ENCODE assay signal across 8 mouse cellular contexts in genomic region chr4:114924971-114925916, GRCm38 (mm10). TPM values are rescaled to one million over a fixed set of nuclear protein-coding genes. Genes with fewer than 3 reads are reported as not detected.
A peak's percentile ranks its signal among the peaks of the same experiment; 100 is the strongest.
DNase-seq lines count a peak whose midpoint lies in the region; ATAC-seq and TF ChIP-seq lines count a peak whose summit lies in the region.

No protein-coding gene starts in this region.

- H3K4me3 ChIP-seq in spleen, adult 2 months (ENCODE audit: extremely low read depth, insufficient read depth, insufficient read length): peak overlapping the region; percentile 31; the same call in 1 of the 2 replicates
- H3K4me3 ChIP-seq in embryonic facial prominence, embryonic 11.5 days (ENCODE audit: low read depth, low read length): peak overlapping the region; percentile 41
- H3K4me3 ChIP-seq in hindbrain, postnatal 0 days (ENCODE audit: low read length): peak overlapping the region; percentile 33
- peak overlapping the region; percentile 37 for H3K4me3 ChIP-seq in lung, postnatal 0 days (ENCODE audit: low read depth, low read length)
- peak overlapping the region; percentile 44 for H3K4me3 ChIP-seq in stomach, postnatal 0 days (ENCODE audit: low read depth, low read length)

- 2% methylated on average over 125 of the region's 125 CpGs for WGBS in spleen, adult 2 months
- under 1% methylated on average over 121 of the region's 125 CpGs for WGBS in embryonic facial prominence, embryonic 11.5 days
- under 1% methylated on average over 110 of the region's 125 CpGs for WGBS in hindbrain, postnatal 0 days
- WGBS in lung, postnatal 0 days: under 1% methylated on average over 75 of the region's 125 CpGs
- under 1% methylated on average over 97 of the region's 125 CpGs for WGBS in stomach, postnatal 0 days

- peak overlapping the region; percentile 13; the same call in 1 of the 2 replicates for H3K9ac ChIP-seq in embryonic facial prominence, embryonic 11.5 days (replicated peaks; ENCODE audit: low read length)
- H3K9ac ChIP-seq in hindbrain, postnatal 0 days (replicated peaks; ENCODE audit: low read length): no peak overlapping the region
- no peak overlapping the region for H3K9ac ChIP-seq in lung, postnatal 0 days (replicated peaks; ENCODE audit: low read depth)
- no peak overlapping the region for H3K9ac ChIP-seq in stomach, postnatal 0 days (ENCODE audit: low read length)

- no peak for TF ChIP-seq POLR2A in spleen, adult 2 months (IDR thresholded peaks at IDR 0.05; ENCODE audit: low read depth, low read length)

- no peaks in the 10 kb centered on the region for H3K9me3 ChIP-seq in embryonic facial prominence, embryonic 11.5 days (replicated peaks; ENCODE audit: control insufficient read depth, low read length)
- H3K9me3 ChIP-seq in hindbrain, postnatal 0 days (ENCODE audit: low read length): no peaks in the 10 kb centered on the region
- H3K9me3 ChIP-seq in lung, postnatal 0 days (ENCODE audit: low read length): no peaks in the 10 kb centered on the region
- no peaks in the 10 kb centered on the region for H3K9me3 ChIP-seq in stomach, postnatal 0 days (ENCODE audit: control insufficient read depth, low read length)

- peaks cover 8% of the 10 kb centered on the region; the same call in 1 of the 2 replicates for H3K4me1 ChIP-seq in spleen, adult 2 months (ENCODE audit: control insufficient read depth, insufficient read depth, insufficient read length)
- no peaks in the 10 kb centered on the region; the same call in none of the 2 replicates for H3K4me1 ChIP-seq in embryonic facial prominence, embryonic 11.5 days (ENCODE audit: control insufficient read depth, insufficient read depth, low read length)
- H3K4me1 ChIP-seq in hindbrain, postnatal 0 days (ENCODE audit: insufficient read depth, low read length): no peaks in the 10 kb centered on the region
- 0 out of 2 replicates have a peak, but pooled peaks cover 4% of the 10 kb centered on the region for H3K4me1 ChIP-seq in lung, postnatal 0 days (ENCODE audit: insufficient read depth, low read depth, low read length)
- H3K4me1 ChIP-seq in stomach, postnatal 0 days (replicated peaks; ENCODE audit: control insufficient read depth, insufficient read depth): 0 out of 2 replicates have a peak, but pooled peaks cover 5% of the 10 kb centered on the region

- H3K36me3 ChIP-seq in spleen, adult 2 months (ENCODE audit: control insufficient read depth, insufficient read depth, low read length): no peaks in the 10 kb centered on the region
- no peaks in the 10 kb centered on the region for H3K36me3 ChIP-seq in embryonic facial prominence, embryonic 11.5 days (replicated peaks; ENCODE audit: control insufficient read depth, insufficient read depth, low read depth, low read length)
- H3K36me3 ChIP-seq in hindbrain, postnatal 0 days (ENCODE audit: insufficient read depth, low read length): no peaks in the 10 kb centered on the region
- H3K36me3 ChIP-seq in lung, postnatal 0 days (ENCODE audit: insufficient read depth, low read length): no peaks in the 10 kb centered on the region
- H3K36me3 ChIP-seq in stomach, postnatal 0 days (ENCODE audit: control insufficient read depth, insufficient read depth, low read length): no peaks in the 10 kb centered on the region

- H3K27ac ChIP-seq in spleen, adult 2 months (ENCODE audit: insufficient read depth, low read length): no peak overlapping the region
- no peak overlapping the region for H3K27ac ChIP-seq in embryonic facial prominence, embryonic 11.5 days (replicated peaks; ENCODE audit: low read depth, low read length)
- no peak overlapping the region for H3K27ac ChIP-seq in hindbrain, postnatal 0 days
- H3K27ac ChIP-seq in lung, postnatal 0 days (ENCODE audit: low read length): no peak overlapping the region
- no peak overlapping the region for H3K27ac ChIP-seq in stomach, postnatal 0 days (replicated peaks)

- no peak for TF ChIP-seq EP300 in lung, postnatal 0 days (IDR thresholded peaks at IDR 0.05)
- TF ChIP-seq EP300 in stomach, postnatal 0 days (optimal IDR thresholded peaks at IDR 0.05): no peak

- ATAC-seq in embryonic facial prominence, embryonic 11.5 days (replicated peaks; ENCODE audit: insufficient number of reproducible peaks, low FRiP score, low TSS enrichment, low read depth): peak; percentile 37; the same call in 1 of the 2 replicates
- peak; percentile 40; the same call in 1 of the 2 replicates for ATAC-seq in hindbrain, postnatal 0 days
- peak; percentile 44 for ATAC-seq in lung, postnatal 0 days
- ATAC-seq in stomach, postnatal 0 days (ENCODE audit: low FRiP score, low TSS enrichment): no peak

- peak overlapping the region; percentile 82 for H3K4me2 ChIP-seq in embryonic facial prominence, embryonic 11.5 days (ENCODE audit: low read depth, low read length)
- H3K4me2 ChIP-seq in hindbrain, postnatal 0 days (ENCODE audit: low read depth, low read length): peak overlapping the region; percentile 52
- H3K4me2 ChIP-seq in lung, postnatal 0 days (replicated peaks; ENCODE audit: low read depth, low read length): peak overlapping the region; percentile 67
- H3K4me2 ChIP-seq in stomach, postnatal 0 days (replicated peaks; ENCODE audit: low read depth): peak overlapping the region; percentile 60

- H3K27me3 ChIP-seq in spleen, adult 2 months (ENCODE audit: control insufficient read depth, insufficient read depth, low read length): peaks cover 17% of the 10 kb centered on the region
- H3K27me3 ChIP-seq in embryonic facial prominence, embryonic 11.5 days (ENCODE audit: control insufficient read depth, insufficient read depth, low read length): peaks cover 59% of the 10 kb centered on the region
- H3K27me3 ChIP-seq in hindbrain, postnatal 0 days (ENCODE audit: insufficient read depth, low read length): peaks cover 76% of the 10 kb centered on the region
- H3K27me3 ChIP-seq in lung, postnatal 0 days (replicated peaks; ENCODE audit: insufficient read depth, low read length): peaks cover 53% of the 10 kb centered on the region
- peaks cover 29% of the 10 kb centered on the region for H3K27me3 ChIP-seq in stomach, postnatal 0 days (ENCODE audit: control insufficient read depth, insufficient read depth, low read length)

- DNase-seq in spleen, adult 2 months (ENCODE audit: low read depth in 1 of 2, low spot score in 2 of 2): no peak
- no peak for DNase-seq in spleen, postnatal 14 days (ENCODE audit: low spot score in 2 of 2)
- DNase-seq in embryonic facial prominence, embryonic 11.5 days (ENCODE audit: low spot score): peak; percentile 51
- no peak for DNase-seq in hindbrain, postnatal 0 days (ENCODE audit: low spot score)
- DNase-seq in lung, postnatal 0 days (ENCODE audit: low spot score): no peak
- DNase-seq in stomach, postnatal 0 days (ENCODE audit: low spot score): peak; percentile 27
- DNase-seq in thymus, adult 18-20 months: no peak
- DNase-seq in cerebellum, adult 8-10 months: no peak

- no peak for TF ChIP-seq CTCF in spleen, adult 2 months (IDR thresholded peaks at IDR 0.05; ENCODE audit: extremely low read depth, insufficient read depth, insufficient read length, insufficient replicate concordance)
- TF ChIP-seq CTCF in hindbrain, postnatal 0 days (IDR thresholded peaks at IDR 0.05; ENCODE audit: low read depth): no peak
- no peak for TF ChIP-seq CTCF in lung, postnatal 0 days (IDR thresholded peaks at IDR 0.05)
- TF ChIP-seq CTCF in stomach, postnatal 0 days (IDR thresholded peaks at IDR 0.05; ENCODE audit: low read depth): no peak

RNA-seq across cellular contexts. Expression of gene Foxe3, which starts 0.6 kb away (rescaled TPM):
- polyA plus RNA-seq in spleen, adult 2 months (2012; rRNA removed): not detected in 2 replicates
- 1.1 and 3.1 TPM in 2 replicates for polyA plus RNA-seq in embryonic facial prominence, embryonic 11.5 days (2014; fragmentation: Nextera tagmentation; extraction: Ambion mirVana)
- not detected in 2 replicates for total RNA-seq in hindbrain, postnatal 0 days (2014; rRNA removed)
- not detected in 2 replicates for polyA plus RNA-seq in hindbrain, postnatal 0 days (2015; fragmentation: Nextera tagmentation; extraction: Ambion mirVana)
- polyA plus RNA-seq in lung, postnatal 0 days (2015; fragmentation: Nextera tagmentation; extraction: Ambion mirVana): not detected in 2 replicates
- not detected in 2 replicates for polyA plus RNA-seq in stomach, postnatal 0 days (2015; fragmentation: Nextera tagmentation; extraction: Ambion mirVana)

RNA-seq across cellular contexts. Expression of gene Foxd2, which starts 16.6 kb away (rescaled TPM):
- polyA plus RNA-seq in spleen, adult 2 months (2012; rRNA removed): 0.72 and 1.1 TPM in 2 replicates
- polyA plus RNA-seq in embryonic facial prominence, embryonic 11.5 days (2014; fragmentation: Nextera tagmentation; extraction: Ambion mirVana): 2.7 and 3.6 TPM in 2 replicates
- total RNA-seq in hindbrain, postnatal 0 days (2014; rRNA removed): 0.90 and 1.8 TPM in 2 replicates
- polyA plus RNA-seq in hindbrain, postnatal 0 days (2015; fragmentation: Nextera tagmentation; extraction: Ambion mirVana): 0.16 and 0.30 TPM in 2 replicates
- 0.10 TPM in 1 of 2 replicates, not detected in the other for polyA plus RNA-seq in lung, postnatal 0 days (2015; fragmentation: Nextera tagmentation; extraction: Ambion mirVana)
- 0.06 TPM in 1 of 2 replicates, not detected in the other for polyA plus RNA-seq in stomach, postnatal 0 days (2015; fragmentation: Nextera tagmentation; extraction: Ambion mirVana)

Comparison
In these comparisons a context has a peak if more than half of its experiments do, and no peak if none do; other contexts are left out.
1. DNase-seq: peak in embryonic facial prominence, embryonic 11.5 days (single experiment) and stomach, postnatal 0 days (single experiment); none in spleen, adult 2 months (0 of 2), spleen, postnatal 14 days (0 of 2), hindbrain, postnatal 0 days (single experiment), lung, postnatal 0 days (single experiment), thymus, adult 18-20 months (0 of 2) and cerebellum, adult 8-10 months (single experiment).
2. Peak in every context shown above with its lines, with median percentiles within 50 percentile points of each other: H3K4me3 ChIP-seq and H3K4me2 ChIP-seq.